Mouse (Mus musculus) ovary, adult 10 weeks (tissue): ENCODE data around the gene Cinp. TPM values are rescaled to one million over a fixed set of nuclear protein-coding genes. Genes with fewer than 3 reads are reported as not detected.

Source experiments
- polyA plus RNA-seq: library from polyadenylated mRNA; stranded (reverse); fragments of 350-450 nt; fragmentation: Illumina TruSeq; extraction: RNeasy Lipid Tissue Mini Kit (QIAGEN cat#74804); gene quantifications from one replicate; pipeline ENCODE4 v1.2.3, GENCODE M21; 2014

Gene Cinp
- 22.5 TPM for polyA plus RNA-seq

DNA sequence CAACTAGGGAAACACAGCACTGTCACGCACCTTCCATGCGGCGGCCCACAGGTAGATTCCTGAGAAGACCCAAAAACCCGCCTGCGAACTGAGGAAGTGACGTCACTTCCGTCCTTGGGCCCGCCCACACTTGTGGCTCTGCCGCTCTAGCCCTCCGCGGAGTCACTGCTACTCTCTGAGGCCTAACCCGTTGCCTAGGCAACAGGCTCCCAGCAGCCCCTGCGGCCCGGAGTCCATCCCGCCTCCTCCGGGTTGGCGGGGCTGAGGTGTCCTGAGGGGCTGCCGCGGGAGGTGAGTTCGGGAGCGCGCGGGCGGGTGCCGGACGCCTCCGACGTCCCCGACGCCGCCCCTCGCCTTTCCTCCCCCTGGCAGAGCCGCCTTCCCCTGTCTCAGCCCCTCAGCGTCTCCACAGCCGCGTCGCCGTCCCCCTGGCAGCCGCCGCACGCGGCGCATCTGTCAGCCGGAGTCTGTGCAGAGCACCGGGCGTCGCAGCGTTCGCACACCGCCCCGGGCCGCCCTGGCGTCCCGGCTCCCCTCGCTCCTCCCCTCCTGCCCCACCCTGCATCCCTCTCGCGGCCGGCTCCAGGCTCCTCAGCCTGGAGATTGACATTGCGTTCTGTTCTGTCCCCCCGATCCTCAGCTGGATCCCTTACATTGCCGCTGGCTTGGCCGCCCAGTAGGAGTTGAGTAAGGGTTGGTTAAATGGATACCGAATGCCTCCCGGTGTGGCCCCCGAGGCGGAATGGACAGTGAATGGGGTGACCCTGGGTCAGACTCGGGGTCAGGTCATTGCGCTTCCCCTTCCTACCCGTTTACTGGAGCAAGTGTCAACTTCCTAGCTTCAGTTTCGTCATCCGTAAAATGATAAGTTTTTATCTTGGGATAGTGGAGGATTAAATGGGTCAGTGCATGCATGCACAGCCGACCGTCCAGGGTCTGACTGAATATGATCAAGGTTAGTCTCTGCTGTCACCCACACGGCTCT is at the start of gene Cinp, which contains the start of gene Tecpr2:
Gene Cinp (minus strand): TSS at position 110 of the 985 bp plus-strand sequence.
Gene Tecpr2 (plus strand): TSS at position 229 of the 985 bp plus-strand sequence.

DNA sequence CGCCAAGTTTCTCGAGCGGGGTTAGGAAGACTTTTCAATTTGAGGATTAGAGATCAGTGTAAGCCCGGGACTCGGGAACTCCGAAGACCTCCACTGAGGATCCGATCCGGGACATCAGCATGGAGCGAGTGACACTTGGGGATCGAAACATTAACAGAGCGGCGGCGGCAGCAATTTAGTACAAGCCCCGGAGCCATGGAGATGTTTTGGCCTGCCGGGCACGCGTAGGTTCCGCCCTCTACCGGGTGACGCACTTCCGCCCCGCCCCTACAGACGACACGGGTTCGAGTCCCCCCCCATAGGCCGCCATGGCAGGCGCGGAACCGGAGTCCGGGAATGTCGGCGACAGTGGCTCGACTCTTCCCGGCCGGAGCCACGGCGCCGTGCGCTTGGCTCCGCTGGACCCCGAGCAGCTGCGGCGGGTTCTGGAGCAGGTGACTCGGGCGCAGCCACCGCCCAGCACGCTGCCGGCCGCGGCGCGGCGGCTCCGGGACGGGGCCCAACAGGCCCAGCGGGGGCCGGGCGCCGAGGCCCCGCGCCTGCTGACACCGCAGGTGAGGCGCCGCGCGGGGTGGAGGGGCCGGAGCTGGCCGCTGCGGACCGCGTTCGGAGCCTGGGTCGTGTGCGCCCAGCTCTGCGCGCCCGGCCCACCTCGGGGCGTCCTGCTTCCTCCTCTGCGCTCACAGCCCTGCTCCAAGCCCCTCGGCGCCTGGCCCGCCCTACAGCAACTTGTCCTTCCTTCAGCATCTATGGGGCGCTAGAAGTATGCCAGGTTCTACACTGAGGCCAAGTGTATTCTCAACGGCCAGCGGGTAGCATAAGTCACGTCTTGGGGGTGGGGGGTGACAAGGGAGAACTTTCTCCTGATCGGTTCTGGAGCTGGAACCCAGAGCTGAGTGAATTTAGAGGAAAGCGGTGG is 38.7 kb downstream of the Cinp start, which contains the start of gene Zfp839:
Gene Zfp839 (plus strand): TSS at position 244 of the 919 bp plus-strand sequence.

DNA sequence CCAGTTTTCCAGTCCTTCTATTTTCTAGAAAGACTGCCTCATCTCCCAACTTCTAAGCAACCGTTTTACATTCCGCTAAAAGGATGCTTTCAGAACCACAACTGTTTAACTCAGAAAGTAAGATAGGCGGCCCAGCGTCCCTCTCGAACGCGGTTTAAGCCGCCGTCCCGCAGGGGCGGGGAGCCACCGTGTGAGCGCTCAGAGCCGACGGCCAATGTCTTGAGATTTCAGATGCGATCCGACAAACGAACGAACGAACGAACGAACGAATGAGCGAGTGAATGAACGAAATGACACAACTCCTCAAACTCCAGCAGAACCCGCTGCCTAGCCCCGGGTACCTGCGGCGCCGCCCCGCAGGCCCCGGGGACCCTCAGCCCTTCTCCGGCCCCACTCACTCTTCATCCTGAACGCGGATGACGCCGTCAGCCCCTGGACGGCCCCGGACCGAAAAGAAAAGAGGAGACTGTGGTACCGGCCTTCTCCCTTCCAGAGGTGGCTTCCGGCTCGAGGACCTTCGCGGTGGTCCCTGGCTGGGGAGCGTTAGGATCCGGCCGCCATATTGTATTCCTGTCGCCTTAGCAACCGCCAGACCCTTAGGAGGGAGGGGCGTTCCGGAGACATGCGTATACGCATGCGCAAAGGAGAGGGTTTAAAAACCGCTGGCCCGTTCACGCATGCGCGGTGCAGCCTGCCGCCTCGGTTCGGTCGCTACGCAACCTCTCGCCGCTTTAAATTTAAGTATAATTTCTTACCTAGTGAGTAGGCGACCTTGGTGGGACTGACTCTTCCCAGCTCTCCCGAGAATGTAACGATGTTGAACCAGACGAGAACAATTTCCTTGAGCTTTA is 48.4 kb downstream of the Cinp start, which contains the start of gene Mok:
Gene Mok (minus strand): TSS at position 592 of the 851 bp plus-strand sequence.

Other genes with a start within 250 kb of the Cinp start
- gene 1700001K19Rik, start 206.5 kb downstream of the Cinp start, polyA plus RNA-seq, result not detected
- gene Hsp90aa1, start 186.4 kb downstream of the Cinp start, polyA plus RNA-seq, result 2,797 TPM
- 50.4 TPM for gene Wdr20, start 151.2 kb downstream of the Cinp start, polyA plus RNA-seq
- gene Mok, start 48.2 kb downstream of the Cinp start, polyA plus RNA-seq, result 1.4 TPM
- 7.0 TPM for gene Zfp839, start 38.9 kb downstream of the Cinp start, polyA plus RNA-seq
- 4.0 TPM for gene Tecpr2, start 119 bp upstream of the Cinp start, polyA plus RNA-seq
- gene Ankrd9, start 89.9 kb upstream of the Cinp start, polyA plus RNA-seq, result not detected
- gene Rcor1, start 150.2 kb upstream of the Cinp start, polyA plus RNA-seq, result 46.8 TPM